Mouse (Mus musculus) lung, adult 2 months (tissue): ENCODE data around the gene Coa5.

Source experiments
- CTCF ChIP-seq: fragments of 200-500 bp; IDR thresholded peaks from 2 replicates; pipeline ENCODE4 v1.5.1; 2011; ENCODE audit warnings: mild to moderate bottlenecking, low read length, control low read depth; ENCODE audit not compliant: insufficient read depth
- POLR2A ChIP-seq: fragments of 200-500 bp; IDR thresholded peaks from 2 replicates; pipeline ENCODE4 v1.6.1; 2011; ENCODE audit warnings: low read depth, mild to moderate bottlenecking, control low read depth, low read length, borderline replicate concordance; ENCODE audit errors: extremely low read depth

- TF ChIP-seq POLR2A (no peak), CTCF (no peak)
Measured at GRCm38 (mm10) chr1:37384304-37384703, 45.6 kb downstream of the Coa5 start.
